Mouse (Mus musculus): ENCODE data around the gene C130050O18Rik.

- no peak for TF ChIP-seq POLR2A (IDR thresholded peaks at IDR 0.05; ENCODE audit: extremely low read depth, insufficient read depth, low read length)
- TF ChIP-seq CTCF (IDR thresholded peaks at IDR 0.05; ENCODE audit: low read depth, low read length): no peak
Observed at GRCm38 (mm10) chr5:139464874-139465273, 59.8 kb downstream of the C130050O18Rik start.
